Mouse (Mus musculus) hindbrain, embryonic 12.5 days (tissue): ENCODE data around the gene 1700019N19Rik. TPM values are rescaled to one million over a fixed set of nuclear protein-coding genes. Genes with fewer than 3 reads are reported as not detected.

Source experiments
- ATAC-seq: fragments of 200-750 bp; cut with Nextera tagmentation; 2 replicates; pipeline ENCODE4 v1.8.0; 2017; ENCODE audit warnings: moderate TSS enrichment; ENCODE audit not compliant: low FRiP score
- H3K27ac ChIP-seq: fragments of 300-500 bp; sonication (generic); 2 replicates; pipeline ENCODE4 v1.5.1; 2016; ENCODE audit warnings: mild to moderate bottlenecking
- H3K27me3 ChIP-seq: fragments of 300-500 bp; sonication (generic); 2 replicates; pipeline ENCODE4 v1.6.1; 2016; ENCODE audit warnings: mild to moderate bottlenecking
- H3K36me3 ChIP-seq: fragments of 300-500 bp; sonication (generic); 2 replicates; pipeline ENCODE4 v1.6.1; 2016; ENCODE audit warnings: mild to moderate bottlenecking
- H3K4me1 ChIP-seq: fragments of 300-500 bp; sonication (generic); 2 replicates; pipeline ENCODE4 v1.6.1; 2016
- H3K4me2 ChIP-seq: fragments of 300-500 bp; sonication (generic); replicated peaks from 2 replicates; pipeline ENCODE4 v1.6.1; 2016; ENCODE audit warnings: mild to moderate bottlenecking
- H3K4me3 ChIP-seq: fragments of 300-500 bp; sonication (generic); 2 replicates; pipeline ENCODE4 v1.5.1; 2016; ENCODE audit warnings: mild to moderate bottlenecking
- H3K9ac ChIP-seq: fragments of 300-500 bp; sonication (generic); 2 replicates; pipeline ENCODE4 v1.6.1; 2016; ENCODE audit warnings: mild to moderate bottlenecking, moderate library complexity
- H3K9me3 ChIP-seq: fragments of 300-500 bp; sonication (generic); replicated peaks from 2 replicates; pipeline ENCODE4 v1.6.1; 2016; ENCODE audit warnings: mild to moderate bottlenecking
- WGBS: fragments of 180-500 bp; shearing (Covaris S2); methylation state at CpG from one replicate; pipeline ENCODE4 v1.1.7; 2016; 5-methylcytosine and 5-hydroxymethylcytosine counted together
- polyA plus RNA-seq: library from polyadenylated mRNA; unstranded; fragments of >200 nt; fragmentation: Nextera tagmentation; extraction: Ambion mirVana; gene quantifications from 2 replicates; pipeline ENCODE4 v1.2.1, GENCODE M21; 2016

1700019N19Rik gene
- polyA plus RNA-seq, 1 experiment from 2014 or later: not detected

- H3K27me3 ChIP-seq: no peaks in the 10 kb centered on the region
- H3K27ac ChIP-seq: no peak overlapping the region
- H3K4me3 ChIP-seq: no peak overlapping the region
- no peak for ATAC-seq
- 88% methylated on average over 9 of the region's 9 CpGs for WGBS
- H3K9ac ChIP-seq: no peak overlapping the region
- no peaks in the 10 kb centered on the region for H3K9me3 ChIP-seq
- H3K4me2 ChIP-seq: no peak overlapping the region
- H3K4me1 ChIP-seq: no peaks in the 10 kb centered on the region
- H3K36me3 ChIP-seq: no peaks in the 10 kb centered on the region
Observed at GRCm38 (mm10) chr19:58747498-58748000, 46.7 kb downstream of the 1700019N19Rik start.

- WGBS: 72% methylated on average over 4 of the region's 4 CpGs
- Histone ChIP-seq H3K27me3 (no peaks in the 10 kb centered on the region), H3K9ac (no peak overlapping the region), H3K27ac (no peak overlapping the region), H3K4me2 (no peak overlapping the region), H3K36me3 (no peaks in the 10 kb centered on the region), H3K4me1 (no peaks in the 10 kb centered on the region), H3K9me3 (no peaks in the 10 kb centered on the region), H3K4me3 (no peak overlapping the region)
- no peak for ATAC-seq
Observed at GRCm38 (mm10) chr19:58743736-58744135, 50.5 kb downstream of the 1700019N19Rik start.

- H3K27me3 ChIP-seq: no peaks in the 10 kb centered on the region
- ATAC-seq: no peak
- no peak overlapping the region for H3K4me3 ChIP-seq
- H3K9ac ChIP-seq: no peak overlapping the region
- no peak overlapping the region for H3K27ac ChIP-seq
- no peaks in the 10 kb centered on the region for H3K36me3 ChIP-seq
- H3K9me3 ChIP-seq: no peaks in the 10 kb centered on the region
- H3K4me2 ChIP-seq: no peak overlapping the region
- WGBS: 87% methylated on average over 4 of the region's 4 CpGs
- H3K4me1 ChIP-seq: no peaks in the 10 kb centered on the region
Observed at GRCm38 (mm10) chr19:58742711-58743110, 51.5 kb downstream of the 1700019N19Rik start.

- Histone ChIP-seq H3K4me2 (no peak overlapping the region), H3K4me1 (no peaks in the 10 kb centered on the region), H3K27me3 (no peaks in the 10 kb centered on the region), H3K27ac (no peak overlapping the region), H3K9ac (no peak overlapping the region), H3K4me3 (no peak overlapping the region), H3K36me3 (no peaks in the 10 kb centered on the region), H3K9me3 (no peaks in the 10 kb centered on the region)
- no peak for ATAC-seq
- WGBS: 61% methylated on average over 6 of the region's 6 CpGs
Observed at GRCm38 (mm10) chr19:58741036-58741435, 53.2 kb downstream of the 1700019N19Rik start.

- H3K4me2 ChIP-seq: no peak overlapping the region
- ATAC-seq: no peak
Observed at GRCm38 (mm10) chr19:58738111-58738510, 56.1 kb downstream of the 1700019N19Rik start.

More at GRCm38 (mm10) chr19:58738111-58738510, 56.1 kb downstream of the 1700019N19Rik start:
- 87% methylated on average over 4 of the region's 4 CpGs for WGBS
- Histone ChIP-seq H3K27me3 (no peaks in the 10 kb centered on the region), H3K4me1 (no peaks in the 10 kb centered on the region), H3K9ac (no peak overlapping the region), H3K27ac (no peak overlapping the region), H3K36me3 (no peaks in the 10 kb centered on the region), H3K9me3 (no peaks in the 10 kb centered on the region), H3K4me3 (no peak overlapping the region)

Other genes starting within 250 kb of the 1700019N19Rik start
- gene Pnlip, start 142.0 kb downstream of the 1700019N19Rik start, polyA plus RNA-seq: 0.35 TPM in 1 of 2 replicates, not detected in the other
- gene Pnliprp1, start 65.6 kb downstream of the 1700019N19Rik start, polyA plus RNA-seq: not detected in 2 replicates
- gene Pnliprp2, start 34.7 kb downstream of the 1700019N19Rik start, polyA plus RNA-seq: not detected in 2 replicates
- gene Eno4, start 149.0 kb upstream of the 1700019N19Rik start, polyA plus RNA-seq: 1.3 and 1.6 TPM in 2 replicates
- gene Hspa12a, start 149.2 kb upstream of the 1700019N19Rik start, polyA plus RNA-seq: 42.9 and 44.2 TPM in 2 replicates